Mouse (Mus musculus): ENCODE measurements around the gene Zfp626. TPM values are rescaled to one million over a fixed set of nuclear protein-coding genes. Genes with fewer than 3 reads are reported as not detected.
"Not testable (repeated sequence)": the region's sequence is repeated elsewhere in the genome, so short reads cannot be mapped to it uniquely, and the experiment has no call there.

Gene Zfp626
- total and polyA plus RNA-seq, 3 experiments = 3.2 to 4.0 TPM; not detected in 1

DNA sequence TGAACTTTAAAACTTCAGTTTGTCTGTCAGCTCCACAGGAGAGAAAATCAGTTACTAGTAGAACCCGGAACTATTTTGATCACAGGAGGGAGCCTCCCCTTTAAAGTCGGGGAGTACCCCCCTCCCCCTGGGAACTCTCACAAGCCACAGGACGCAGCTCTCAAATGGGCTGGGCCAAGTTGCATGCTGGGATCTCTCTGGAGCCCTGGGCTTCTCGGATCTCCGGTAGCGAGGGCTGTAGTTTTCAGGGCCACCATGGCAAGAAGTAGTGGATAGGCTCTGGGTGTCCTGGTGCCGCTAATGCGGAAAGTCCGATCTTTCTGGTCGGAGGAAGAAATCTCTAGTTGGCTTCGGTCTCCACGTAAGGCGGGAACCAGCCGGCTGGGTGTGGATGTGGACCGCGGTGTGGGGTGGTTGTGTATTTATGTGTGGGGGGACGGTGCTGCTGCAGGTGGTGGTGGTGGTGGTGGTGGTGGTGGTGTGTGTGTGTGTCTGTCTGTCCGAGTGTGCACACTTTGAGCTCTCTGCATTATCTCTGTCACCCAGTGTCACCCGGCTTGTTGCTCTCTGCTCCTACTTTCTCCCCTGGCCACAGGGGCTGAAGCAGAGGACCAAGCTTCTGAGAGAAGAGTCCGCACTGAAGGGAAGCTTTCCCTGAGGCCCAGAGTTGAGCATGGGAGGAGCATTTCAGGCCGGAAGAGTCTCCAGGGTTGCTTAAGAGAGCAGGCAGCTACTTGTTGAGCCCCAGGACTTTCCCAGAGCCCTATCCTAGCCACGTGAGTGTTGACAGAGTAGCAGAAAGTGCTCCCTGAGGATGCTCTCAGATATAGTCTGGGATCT is 53.6 kb downstream of the Zfp626 start (continued):
- TF ChIP-seq TBP (IDR thresholded peaks at IDR 0.05; ENCODE audit: low read depth, low read length) (peak; percentile 88), ELF1 (IDR thresholded peaks at IDR 0.05; ENCODE audit: low read depth, low read length) (peak; percentile 85), ETS1 (IDR thresholded peaks at IDR 0.05; ENCODE audit: low read depth, low read length) (peak; percentile 57; the same call in 1 of the 2 replicates)

DNA sequence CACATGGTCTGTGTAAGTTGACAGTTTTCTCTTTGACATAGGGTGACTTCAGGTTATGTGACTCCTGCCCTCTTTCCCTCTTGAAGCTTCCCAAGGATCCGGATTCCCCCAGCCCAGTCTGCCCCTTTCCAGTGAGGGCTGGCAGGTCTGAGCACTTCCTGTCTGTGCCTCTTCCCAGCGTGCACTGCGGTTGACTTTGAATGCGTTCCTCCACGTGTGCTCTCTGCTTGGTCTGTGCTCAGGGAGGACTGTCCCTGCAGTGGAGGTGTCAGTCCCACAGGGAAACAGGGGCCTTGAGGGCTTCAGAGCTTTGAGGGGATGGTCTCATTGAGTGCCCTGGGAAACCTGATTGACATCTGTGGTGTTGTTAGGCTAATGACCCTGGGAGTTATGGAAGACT is 55.6 kb downstream of the Zfp626 start:
- DNase-seq (ENCODE audit: low read depth, low spot score); H3K9me3 ChIP-seq (replicated peaks; ENCODE audit: insufficient read depth, low read length); H3K27ac ChIP-seq (ENCODE audit: control insufficient read depth, low read depth, low read length); H3K9ac ChIP-seq (ENCODE audit: control insufficient read depth, low read depth, low read length, poor library complexity, severe bottlenecking); H3K4me1 ChIP-seq (ENCODE audit: control insufficient read depth in 1 of 2, insufficient read depth in 2 of 2, low read length in 2 of 2); H3K27me3 ChIP-seq (ENCODE audit: control insufficient read depth in 1 of 2, insufficient read depth in 2 of 2, low read length in 2 of 2); H3K36me3 ChIP-seq (ENCODE audit: control insufficient read depth in 1 of 2, insufficient read depth in 2 of 2, low read length in 2 of 2); H3K4me3 ChIP-seq (ENCODE audit: control insufficient read depth in 1 of 2, insufficient read depth in 1 of 2, low read depth in 2 of 2, low read length in 2 of 2): not testable (repeated sequence)
- peaks cover 11% of the 10 kb centered on the region for H3K79me2 ChIP-seq (ENCODE audit: control insufficient read depth, insufficient read depth, low read length, poor library complexity)

Other genes with a start within 250 kb of the Zfp626 start
- 69.0 and 73.5 TPM in 2 replicates for gene Akt2, start 215.6 kb upstream of the Zfp626 start, total RNA-seq (2012; rRNA removed)
- gene Akt2, start 215.6 kb upstream of the Zfp626 start, polyA plus RNA-seq (2012; ENCODE audit: insufficient read depth in 1 of 2, insufficient read length in 2 of 2, low read depth in 1 of 2, low replicate concordance in 2 of 2, missing spikeins in 1 of 2) = 100 to 1,000 TPM in 1 of 2 experiments, not detected in 1; 127 TPM
- 0.13 and 0.19 TPM in 2 replicates for gene Ttc9b, start 153.3 kb upstream of the Zfp626 start, total RNA-seq (2012; rRNA removed)
- under 1 TPM in 1 of 2 experiments, not detected in 1; 0.19 TPM for gene Ttc9b, start 153.3 kb upstream of the Zfp626 start, polyA plus RNA-seq (2012; ENCODE audit: insufficient read depth in 1 of 2, insufficient read length in 2 of 2, low read depth in 1 of 2, low replicate concordance in 2 of 2, missing spikeins in 1 of 2)
- gene Map3k10, start 132.6 kb upstream of the Zfp626 start, total RNA-seq (2012; rRNA removed) = 22.0 and 24.8 TPM in 2 replicates
- gene Map3k10, start 132.6 kb upstream of the Zfp626 start, polyA plus RNA-seq (2012; ENCODE audit: insufficient read depth in 1 of 2, insufficient read length in 2 of 2, low read depth in 1 of 2, low replicate concordance in 2 of 2, missing spikeins in 1 of 2) = 10 to 100 TPM in 1 of 2 experiments, not detected in 1; 33.3 TPM
- gene Zfp607b, start 117.9 kb upstream of the Zfp626 start, total RNA-seq (2012; rRNA removed) = 1.6 and 1.9 TPM in 2 replicates
- gene Zfp607b, start 117.9 kb upstream of the Zfp626 start, polyA plus RNA-seq (2012; ENCODE audit: insufficient read depth in 1 of 2, insufficient read length in 2 of 2, low read depth in 1 of 2, low replicate concordance in 2 of 2, missing spikeins in 1 of 2) = 1 to 10 TPM in 1 of 2 experiments, not detected in 1; 2.3 TPM
- 6.5 and 6.7 TPM in 2 replicates for gene Zfp60, start 75.8 kb upstream of the Zfp626 start, total RNA-seq (2012; rRNA removed)
- 100 to 1,000 TPM in 1 of 2 experiments, 1 to 10 TPM in 1; 4.2 to 137 TPM for gene Zfp60, start 75.8 kb upstream of the Zfp626 start, polyA plus RNA-seq (2012; ENCODE audit: insufficient read depth in 1 of 2, insufficient read length in 2 of 2, low read depth in 1 of 2, low replicate concordance in 2 of 2, missing spikeins in 1 of 2)
- gene Zfp59, start 31.4 kb downstream of the Zfp626 start, total RNA-seq (2012; rRNA removed) = 6.0 and 6.9 TPM in 2 replicates
- gene Zfp59, start 31.4 kb downstream of the Zfp626 start, polyA plus RNA-seq (2012; ENCODE audit: insufficient read depth in 1 of 2, insufficient read length in 2 of 2, low read depth in 1 of 2, low replicate concordance in 2 of 2, missing spikeins in 1 of 2) = 1 to 10 TPM in 1 of 2 experiments, not detected in 1; 4.6 TPM
- gene Zfp607a, start 50.3 kb downstream of the Zfp626 start, total RNA-seq (2012; rRNA removed) = 4.0 and 4.4 TPM in 2 replicates
- gene Zfp607a, start 50.3 kb downstream of the Zfp626 start, polyA plus RNA-seq (2012; ENCODE audit: insufficient read depth in 1 of 2, insufficient read length in 2 of 2, low read depth in 1 of 2, low replicate concordance in 2 of 2, missing spikeins in 1 of 2) = 1 to 10 TPM in 1 of 2 experiments, not detected in 1; 2.4 TPM
- gene Zfp974, start 122.3 kb downstream of the Zfp626 start, total RNA-seq (2012; rRNA removed) = 2.0 and 2.3 TPM in 2 replicates
- gene Zfp974, start 122.3 kb downstream of the Zfp626 start, polyA plus RNA-seq (2012; ENCODE audit: insufficient read depth in 1 of 2, insufficient read length in 2 of 2, low read depth in 1 of 2, low replicate concordance in 2 of 2, missing spikeins in 1 of 2) = 1 to 10 TPM in 1 of 2 experiments, not detected in 1; 1.4 TPM
- gene Zfp780b, start 172.0 kb downstream of the Zfp626 start, total RNA-seq (2012; rRNA removed) = 9.7 and 10.6 TPM in 2 replicates
- gene Zfp780b, start 172.0 kb downstream of the Zfp626 start, polyA plus RNA-seq (2012; ENCODE audit: insufficient read depth in 1 of 2, insufficient read length in 2 of 2, low read depth in 1 of 2, low replicate concordance in 2 of 2, missing spikeins in 1 of 2) = 1 to 10 TPM in 1 of 2 experiments, not detected in 1; 4.5 TPM
- gene Zfp850, start 206.9 kb downstream of the Zfp626 start, total RNA-seq (2012; rRNA removed) = 5.1 and 5.2 TPM in 2 replicates
- gene Zfp850, start 206.9 kb downstream of the Zfp626 start, polyA plus RNA-seq (2012; ENCODE audit: insufficient read depth in 1 of 2, insufficient read length in 2 of 2, low read depth in 1 of 2, low replicate concordance in 2 of 2, missing spikeins in 1 of 2) = 1 to 10 TPM in 1 of 2 experiments, not detected in 1; 3.3 TPM
- gene Psmc4, start 242.9 kb downstream of the Zfp626 start, total RNA-seq (2012; rRNA removed) = 267 and 275 TPM in 2 replicates
- gene Psmc4, start 242.9 kb downstream of the Zfp626 start, polyA plus RNA-seq (2012; ENCODE audit: insufficient read depth in 1 of 2, insufficient read length in 2 of 2, low read depth in 1 of 2, low replicate concordance in 2 of 2, missing spikeins in 1 of 2) = 100 to 1,000 TPM in 1 of 2 experiments, not detected in 1; 286 TPM

Measured in MEL (cell line).